Mouse (Mus musculus) CH12.LX (cell line): ENCODE measurements around the gene Ddah2. TPM values are rescaled to one million over a fixed set of nuclear protein-coding genes. Genes with fewer than 3 reads are reported as not detected.
A peak's percentile ranks its signal among the peaks of the same experiment; 100 is the strongest.

Experiments used
- DNase-seq: peaks from one replicate; pipeline ENCODE4 v3.0.0-alpha.2; 2013; ENCODE audit errors: extremely low read depth
- H3K27ac ChIP-seq: 2 replicates; pipeline ENCODE4 v1.5.1; 2012; ENCODE audit warnings: low read depth, mild to moderate bottlenecking, control low read depth, moderate library complexity; ENCODE audit not compliant: insufficient read depth
- H3K27me3 ChIP-seq: replicated peaks from 2 replicates; pipeline ENCODE3; 2012; ENCODE audit warnings: inconsistent platforms
- H3K36me3 ChIP-seq, 2 experiments: replicated peaks in 1 of 2; 2 replicates each; pipeline versions ENCODE3 to v1.6.1; 2012; ENCODE audit warnings: inconsistent platforms in 1 of 2, low read length in 1 of 2, mild to moderate bottlenecking in 1 of 2, mixed read lengths in 1 of 2, moderate library complexity in 1 of 2; ENCODE audit not compliant: control insufficient read depth in 1 of 2, insufficient read depth in 1 of 2
- H3K4me1 ChIP-seq, 2 experiments: 2 replicates each; pipeline ENCODE4 v1.6.1; 2012; ENCODE audit warnings: inconsistent platforms in 1 of 2, moderate library complexity in 1 of 2; ENCODE audit not compliant: insufficient read depth in 2 of 2, control insufficient read depth in 1 of 2
- H3K4me2 ChIP-seq: 2 replicates; pipeline ENCODE4 v1.6.1; 2012; ENCODE audit warnings: low read depth, mild to moderate bottlenecking, control low read depth; ENCODE audit not compliant: poor library complexity, insufficient read depth, severe bottlenecking
- H3K4me3 ChIP-seq, 3 experiments: fragments of 150-350 bp in 1 of 3; sonication (generic) in 1 of 3; replicated peaks in 1 of 3; 2 replicates each; pipeline versions ENCODE3 to v1.5.1; 2011 to 2012; ENCODE audit warnings: low read depth in 2 of 3, low read length in 2 of 3, mild to moderate bottlenecking in 2 of 3, moderate library complexity in 2 of 3, control low read depth in 1 of 3, improper control_type of control experiment in 1 of 3, inconsistent platforms in 1 of 3, mixed read lengths in 1 of 3; ENCODE audit not compliant: poor library complexity in 1 of 3
- H3K79me2 ChIP-seq: replicated peaks from 2 replicates; pipeline ENCODE4 v1.6.1; 2012; ENCODE audit warnings: mild to moderate bottlenecking, moderate library complexity; ENCODE audit not compliant: control insufficient read depth, poor library complexity, insufficient read depth, severe bottlenecking; ENCODE audit errors: extremely low read depth
- H3K9ac ChIP-seq: 2 replicates; pipeline ENCODE4 v1.6.1; 2012; ENCODE audit warnings: low read depth, mild to moderate bottlenecking, control low read depth, moderate library complexity; ENCODE audit not compliant: insufficient read depth
- H3K9me3 ChIP-seq: replicated peaks from 2 replicates; pipeline ENCODE3; 2012; ENCODE audit warnings: low read length, inconsistent platforms, mixed read lengths
- BHLHE40 ChIP-seq: IDR thresholded peaks from 2 replicates; pipeline ENCODE4 v1.6.1; 2011; ENCODE audit warnings: mild to moderate bottlenecking, low read depth, low read length, improper control_type of control experiment
- CHD1 ChIP-seq: IDR thresholded peaks from 2 replicates; pipeline ENCODE4 v1.6.1; 2012; ENCODE audit warnings: low read depth, low read length, improper control_type of control experiment, inconsistent platforms
- EP300 ChIP-seq: IDR thresholded peaks from 2 replicates; pipeline ENCODE4 v1.6.1; 2011; ENCODE audit warnings: low read length, improper control_type of control experiment
- ETS1 ChIP-seq: conservative IDR thresholded peaks from 2 replicates; pipeline ENCODE4 v1.6.1; 2012; ENCODE audit warnings: low read depth, mild to moderate bottlenecking, inconsistent platforms, low read length, improper control_type of control experiment, moderate library complexity
- IRF4 ChIP-seq: IDR thresholded peaks from 2 replicates; pipeline ENCODE4 v1.6.1; 2014; ENCODE audit warnings: low read depth, mild to moderate bottlenecking, inconsistent platforms, low read length, improper control_type of control experiment
- JUND ChIP-seq: conservative IDR thresholded peaks from 2 replicates; pipeline ENCODE4 v1.6.1; 2011; ENCODE audit warnings: low read depth, low read length, improper control_type of control experiment
- MAFK ChIP-seq: IDR thresholded peaks from 2 replicates; pipeline ENCODE4 v1.6.1; 2011; ENCODE audit warnings: low read length, improper control_type of control experiment; ENCODE audit not compliant: insufficient replicate concordance
- MAX ChIP-seq: IDR thresholded peaks from 2 replicates; pipeline ENCODE4 v1.6.1; 2011; ENCODE audit warnings: low read length, improper control_type of control experiment
- MAZ ChIP-seq: IDR thresholded peaks from 2 replicates; pipeline ENCODE4 v1.6.1; 2012; ENCODE audit warnings: low read depth, mild to moderate bottlenecking, inconsistent platforms, low read length, improper control_type of control experiment, moderate library complexity
- MYC ChIP-seq: IDR thresholded peaks from 2 replicates; pipeline ENCODE4 v1.6.1; 2011; ENCODE audit warnings: low read depth, mild to moderate bottlenecking, improper control_type of control experiment, low read length
- NELFE ChIP-seq: IDR thresholded peaks from 2 replicates; pipeline ENCODE4 v1.6.1; 2011; ENCODE audit warnings: low read depth, low read length, improper control_type of control experiment
- POLR2A ChIP-seq: IDR thresholded peaks from 2 replicates; pipeline ENCODE4 v1.6.1; 2011; ENCODE audit warnings: low read depth, mild to moderate bottlenecking, improper control_type of control experiment, low read length
- TBP ChIP-seq: conservative IDR thresholded peaks from 2 replicates; pipeline ENCODE4 v1.6.1; 2011; ENCODE audit warnings: low read depth, low read length, improper control_type of control experiment
- TCF12 ChIP-seq: IDR thresholded peaks from 2 replicates; pipeline ENCODE4 v1.6.1; 2014; ENCODE audit warnings: low read depth, mild to moderate bottlenecking, inconsistent platforms, low read length, improper control_type of control experiment
- USF2 ChIP-seq: conservative IDR thresholded peaks from 2 replicates; pipeline ENCODE4 v1.6.1; 2011; ENCODE audit warnings: low read depth, low read length, improper control_type of control experiment
- ZC3H11A ChIP-seq: IDR thresholded peaks from 2 replicates; pipeline ENCODE4 v1.6.1; 2012; ENCODE audit warnings: low read depth, mild to moderate bottlenecking, inconsistent platforms, low read length, improper control_type of control experiment
- ZKSCAN1 ChIP-seq: IDR thresholded peaks from 2 replicates; pipeline ENCODE4 v1.6.1; 2012; ENCODE audit warnings: low read depth, inconsistent platforms, low read length, improper control_type of control experiment, borderline replicate concordance
- ZMIZ1 ChIP-seq: IDR thresholded peaks from 2 replicates; pipeline ENCODE4 v1.6.1; 2012; ENCODE audit warnings: low read depth, mild to moderate bottlenecking, inconsistent platforms, low read length, improper control_type of control experiment
- dilution Hi-C: fragments of 300-500 bp; cut with MboI; formaldehyde crosslinking; loops from 2 replicates; pipeline ENCODE4 v1.14.3; 2020; ENCODE audit warnings: low sequenced_read_pairs; ENCODE audit not compliant: extremely low pct_unique_long_range_greater_than_20kb, extremely low pct_ligation_motif_present
- in situ Hi-C: fragments of 300-500 bp; cut with MboI; formaldehyde crosslinking; loops from 3 replicates; pipeline ENCODE4 v1.14.3; 2019; ENCODE audit warnings: low sequenced_read_pairs, low pct_ligation_motif_present, low pct_unique_long_range_greater_than_20kb, mixed read lengths
- polyA plus RNA-seq: library from polyadenylated mRNA; unstranded; fragments of >175 nt; gene quantifications from 2 replicates; pipeline ENCODE4 v1.2.1, GENCODE M21; 2012; ENCODE audit warnings: low read depth; ENCODE audit not compliant: insufficient read length
- total RNA-seq, 2 experiments: library from RNA; depleted of rRNA; stranded (reverse); fragments of 300-350 nt in 1 of 2; fragments of >200 nt in 1 of 2; gene quantifications; 2 replicates each; pipeline ENCODE4 v1.2.3; 2012 to 2014

Ddah2 gene
- total and polyA plus RNA-seq, 3 experiments = 0.94 to 4.8 (median 3.4) TPM

DNA sequence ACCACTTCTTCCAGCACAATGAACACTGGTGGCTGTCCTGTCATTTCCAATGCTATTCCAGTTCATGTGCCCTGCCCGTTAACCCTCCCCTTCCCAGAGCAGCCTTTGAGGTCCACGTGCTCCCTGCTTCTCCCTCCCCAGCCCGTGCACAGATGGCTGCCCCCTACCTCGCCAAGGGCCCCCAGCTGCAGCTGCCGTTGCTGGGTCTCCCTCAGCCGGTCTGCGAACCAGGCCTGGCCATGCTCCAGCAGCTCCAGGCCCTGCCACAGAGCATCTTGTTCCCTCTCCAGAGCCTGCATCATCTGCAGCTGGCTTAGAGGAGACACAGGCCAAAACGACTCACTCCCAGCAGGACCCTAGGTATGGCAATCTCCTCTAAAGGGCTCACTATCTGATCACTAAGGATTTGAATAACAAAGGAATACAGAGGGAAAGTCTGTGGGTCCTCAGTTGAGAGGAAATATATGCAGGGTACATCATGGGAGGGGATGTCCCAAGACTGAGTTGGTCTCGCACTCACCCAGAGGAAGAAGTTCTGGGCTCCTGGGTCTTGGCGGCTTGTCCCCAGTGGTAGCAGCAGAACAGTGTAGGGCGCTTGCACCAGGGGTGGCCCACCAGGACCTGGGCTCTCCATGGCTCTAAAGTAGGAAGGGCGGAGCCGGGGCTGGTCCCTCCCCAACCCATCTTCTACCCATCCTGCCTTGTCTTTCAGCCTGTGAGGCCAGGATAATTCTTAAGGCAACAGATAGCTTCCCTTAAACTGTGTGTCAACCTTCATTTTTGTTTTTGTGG lies 31.4 kb upstream of the Ddah2 start, which contains the start of gene Sapcd1:
TSS of gene Sapcd1 (minus strand) at position 740 of the 792 bp plus-strand sequence.
- Histone ChIP-seq H3K9ac (peak within 1 kb of the TSS; percentile 75), H3K9me3 (no peaks in the 10 kb centered on the region), H3K4me3 (peak within 1 kb of the TSS; percentile 52 to 86 (median 58)), H3K36me3 (peaks cover 4 to 61% of the 10 kb centered on the region in 2 experiments), H3K27me3 (no peaks in the 10 kb centered on the region), H3K79me2 (no peaks in the 10 kb centered on the region; the same call in none of the 2 replicates), H3K4me2 (peak within 1 kb of the TSS; percentile 43), H3K27ac (peak within 1 kb of the TSS; percentile 91), H3K4me1 (peaks cover 19 to 73% of the 10 kb centered on the region in 2 experiments)
- peak; percentile 96 for DNase-seq
- TF ChIP-seq JUND (no peak), MAZ (no peak), TBP (peak; percentile 81), IRF4 (peak; percentile 12; the same call in 1 of the 2 replicates), ETS1 (peak; percentile 14; the same call in 1 of the 2 replicates), ZKSCAN1 (no peak), ZC3H11A (no peak), MYC (0 out of 2 replicates have a peak, but pooled peaks have one; percentile 8), BHLHE40 (peak; percentile 20; the same call in 1 of the 2 replicates), MAX (peak; percentile 39; the same call in 1 of the 2 replicates), USF2 (no peak), TCF12 (0 out of 2 replicates have a peak, but pooled peaks have one; percentile 1), CHD1 (no peak), POLR2A (peak; percentile 77), NELFE (no peak), MAFK (no peak), ZMIZ1 (no peak; the same call in 1 of the 2 replicates), EP300 (no peak)
- in situ Hi-C loops (loop anchor here (10.0 kb wide), 1 partner anchor 87 kb away; the partner anchor contains the start of gene Ly6g5b), dilution Hi-C loops (no loop called here)

DNA sequence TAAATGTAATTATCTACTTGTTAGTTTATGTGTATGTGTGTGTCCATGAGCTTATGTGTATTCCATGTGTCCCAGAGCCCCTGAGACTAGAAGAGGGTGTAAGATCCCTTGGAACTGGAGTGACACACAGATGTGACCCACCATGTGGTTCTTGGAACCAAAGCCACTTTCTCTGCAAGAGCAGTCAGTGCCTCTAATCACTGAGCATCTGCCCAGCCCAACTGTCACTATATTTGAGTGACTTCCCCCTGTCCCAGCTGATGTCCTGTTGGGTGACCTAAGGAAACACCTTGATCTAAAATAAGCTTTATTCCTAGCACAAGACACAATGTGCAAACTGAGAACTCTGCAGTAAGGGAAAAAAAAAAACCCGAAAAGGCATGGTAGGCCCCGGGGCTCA lies 30.5 kb upstream of the Ddah2 start:
- Histone ChIP-seq H3K27ac (peak overlapping the region; percentile 26; the same call in 1 of the 2 replicates), H3K4me2 (0 out of 2 replicates have a peak overlapping the region, but pooled peaks have one; percentile 14), H3K4me3 (no peak overlapping the region), H3K9me3 (no peaks in the 10 kb centered on the region), H3K79me2 (no peaks in the 10 kb centered on the region; the same call in none of the 2 replicates), H3K27me3 (no peaks in the 10 kb centered on the region), H3K36me3 (peaks cover 4 to 54% of the 10 kb centered on the region in 2 experiments), H3K9ac (peak overlapping the region; percentile 70; the same call in 1 of the 2 replicates), H3K4me1 (peaks cover 20 to 78% of the 10 kb centered on the region in 2 experiments)
- no peak for TF ChIP-seq ZC3H11A
- in situ Hi-C loops = loop anchor here (10.0 kb wide), 1 partner anchor 86 kb away; the partner anchor contains the start of gene Ly6g5b
- dilution Hi-C loops = no loop called here
- DNase-seq = no peak
